Mouse (Mus musculus) testis, adult 2 months (tissue): ENCODE results near the gene Nrros. TPM values are rescaled to one million over a fixed set of nuclear protein-coding genes. Genes with fewer than 3 reads are reported as not detected.
A peak's percentile ranks its signal among the peaks of the same experiment; 100 is the strongest.

ENCODE experiments used
- H3K27ac ChIP-seq: fragments of 200-500 bp; 2 replicates; pipeline ENCODE4 v1.5.1; 2012; ENCODE audit warnings: low read depth, low read length; ENCODE audit not compliant: control insufficient read depth, insufficient read depth
- H3K27me3 ChIP-seq: fragments of 200-500 bp; 2 replicates; pipeline ENCODE4 v1.6.1; 2012; ENCODE audit warnings: mild to moderate bottlenecking, low read length, moderate library complexity; ENCODE audit not compliant: control insufficient read depth, insufficient read depth
- H3K36me3 ChIP-seq: fragments of 200-500 bp; 2 replicates; pipeline ENCODE4 v1.6.1; 2012; ENCODE audit warnings: mild to moderate bottlenecking, low read length; ENCODE audit not compliant: control insufficient read depth, insufficient read depth
- H3K4me1 ChIP-seq: fragments of 200-500 bp; 2 replicates; pipeline ENCODE4 v1.6.1; 2012; ENCODE audit warnings: low read length; ENCODE audit not compliant: control insufficient read depth, insufficient read depth
- H3K4me3 ChIP-seq: fragments of 200-500 bp; 2 replicates; pipeline ENCODE4 v1.5.1; 2012; ENCODE audit warnings: low read depth, mild to moderate bottlenecking, low read length, moderate library complexity, mixed read lengths; ENCODE audit not compliant: control insufficient read depth
- CTCF ChIP-seq: fragments of 200-500 bp; IDR thresholded peaks from 2 replicates; pipeline ENCODE4 v1.5.1; 2012; ENCODE audit warnings: low read depth, mild to moderate bottlenecking, inconsistent platforms, low read length, moderate library complexity; ENCODE audit not compliant: control insufficient read depth, insufficient read depth, insufficient replicate concordance
- POLR2A ChIP-seq: fragments of 200-500 bp; IDR thresholded peaks from 2 replicates; pipeline ENCODE4 v1.6.1; 2012; ENCODE audit warnings: low read depth, mild to moderate bottlenecking, inconsistent platforms, low read length, moderate library complexity; ENCODE audit not compliant: control insufficient read depth
- polyA plus RNA-seq: library from polyadenylated mRNA; depleted of rRNA; stranded (reverse); fragments of >200 nt; gene quantifications from 2 replicates; pipeline ENCODE4 v1.2.3, GENCODE M21; 2012; rRNA removed

The Nrros gene
- 4.1 and 4.5 TPM in 2 replicates for polyA plus RNA-seq

GRCm38 (mm10) chr16:32165281-32165821 lies at the start of gene Nrros:
Gene Nrros, minus strand, starts transcription at chr16:32165594.
- TF ChIP-seq CTCF (no peak), POLR2A (no peak)
- peak within 1 kb of the TSS; percentile 43; the same call in 1 of the 2 replicates for H3K27ac ChIP-seq
- H3K27me3 ChIP-seq = no peaks in the 10 kb centered on the region
- H3K36me3 ChIP-seq = no peaks in the 10 kb centered on the region
- peaks cover 15% of the 10 kb centered on the region for H3K4me1 ChIP-seq
- H3K4me3 ChIP-seq = peak within 1 kb of the TSS; percentile 71

DNA sequence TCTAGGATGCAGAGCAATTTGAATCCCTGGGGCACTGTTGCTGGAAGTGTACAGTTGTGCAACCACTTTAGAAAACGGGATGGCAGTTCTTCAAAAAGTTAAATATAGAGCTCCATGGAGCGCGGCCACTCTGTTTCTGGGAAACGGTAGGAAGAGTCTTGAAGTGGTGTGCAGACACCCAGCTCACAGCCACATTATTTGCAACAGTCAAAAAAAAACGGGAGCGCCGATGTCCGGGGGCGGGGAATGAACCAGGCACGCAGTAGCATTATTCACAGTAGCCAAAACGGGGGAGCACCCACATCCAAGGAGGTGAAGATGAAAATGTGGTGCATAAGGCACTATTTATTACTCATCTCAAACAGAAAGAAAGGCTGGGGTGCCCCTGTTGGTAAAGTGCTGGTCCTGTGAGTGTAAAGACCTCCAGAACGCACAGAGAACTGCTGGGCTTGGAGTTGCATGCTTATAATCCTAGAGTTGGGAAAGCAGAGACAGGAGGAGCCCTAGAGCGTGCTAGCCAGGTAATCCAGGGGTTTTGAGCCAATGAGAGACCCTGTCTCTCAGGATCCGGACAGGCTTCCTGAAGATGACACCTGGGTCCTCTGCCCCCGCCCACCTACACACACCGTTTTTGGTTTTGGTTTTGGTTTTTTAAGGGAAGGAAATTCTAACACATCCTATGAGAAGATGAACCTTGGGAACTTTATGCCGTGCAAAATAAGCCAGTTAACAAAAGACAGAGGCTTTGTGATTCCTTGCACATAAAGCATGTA lies 49.6 kb upstream of the Nrros start:
- H3K27ac ChIP-seq = no peak overlapping the region
- H3K4me3 ChIP-seq = no peak overlapping the region
- no peaks in the 10 kb centered on the region for H3K36me3 ChIP-seq
- H3K4me1 ChIP-seq = no peaks in the 10 kb centered on the region
- H3K27me3 ChIP-seq = no peaks in the 10 kb centered on the region
- TF ChIP-seq CTCF (no peak), POLR2A (no peak)

- H3K4me1 ChIP-seq = no peaks in the 10 kb centered on the region
- H3K36me3 ChIP-seq = no peaks in the 10 kb centered on the region
- H3K27me3 ChIP-seq = no peaks in the 10 kb centered on the region
- TF ChIP-seq CTCF = no peak
- no peak for TF ChIP-seq POLR2A
- no peak overlapping the region for H3K4me3 ChIP-seq
- H3K27ac ChIP-seq = no peak overlapping the region
Observed at GRCm38 (mm10) chr16:32214156-32214555, 48.8 kb upstream of the Nrros start.

GRCm38 (mm10) chr16:32204902-32205301 lies 39.5 kb upstream of the Nrros start:
- H3K4me1 ChIP-seq = peaks cover 5% of the 10 kb centered on the region
- no peaks in the 10 kb centered on the region for H3K36me3 ChIP-seq
- no peaks in the 10 kb centered on the region for H3K27me3 ChIP-seq
- H3K4me3 ChIP-seq = no peak overlapping the region
- no peak overlapping the region for H3K27ac ChIP-seq
- TF ChIP-seq POLR2A = no peak
- peak; percentile 10; the same call in 1 of the 2 replicates for TF ChIP-seq CTCF

DNA sequence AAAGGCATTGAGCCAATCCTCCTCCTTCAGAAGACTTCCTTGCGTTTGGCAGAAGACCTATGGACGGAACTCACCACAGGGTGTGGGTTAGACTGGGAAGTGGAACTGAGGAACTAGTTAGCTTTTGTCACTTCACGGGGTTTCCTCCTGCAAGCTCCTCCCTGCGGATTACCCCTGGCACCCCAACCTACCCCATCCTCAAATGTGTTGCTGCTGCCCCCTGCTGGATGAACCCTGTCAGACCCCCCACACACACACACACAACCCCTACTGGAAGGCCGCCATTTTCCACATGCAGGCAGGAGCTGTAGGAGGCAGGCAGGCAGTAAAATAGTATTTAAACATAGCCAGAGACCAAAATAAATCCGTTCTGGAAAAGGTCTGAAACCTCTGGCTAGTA lies 37.3 kb upstream of the Nrros start:
- Histone ChIP-seq H3K4me3 (peak overlapping the region; percentile 10; the same call in 1 of the 2 replicates), H3K36me3 (no peaks in the 10 kb centered on the region), H3K4me1 (peaks cover 4% of the 10 kb centered on the region), H3K27ac (no peak overlapping the region), H3K27me3 (no peaks in the 10 kb centered on the region)
- peak; percentile 46; the same call in 1 of the 2 replicates for TF ChIP-seq CTCF
- TF ChIP-seq POLR2A = no peak

GRCm38 (mm10) chr16:32201004-32201325 lies 35.6 kb upstream of the Nrros start:
- Histone ChIP-seq H3K4me1 (no peaks in the 10 kb centered on the region), H3K36me3 (no peaks in the 10 kb centered on the region), H3K4me3 (no peak overlapping the region), H3K27me3 (no peaks in the 10 kb centered on the region), H3K27ac (no peak overlapping the region)
- TF ChIP-seq CTCF = no peak
- no peak for TF ChIP-seq POLR2A

DNA sequence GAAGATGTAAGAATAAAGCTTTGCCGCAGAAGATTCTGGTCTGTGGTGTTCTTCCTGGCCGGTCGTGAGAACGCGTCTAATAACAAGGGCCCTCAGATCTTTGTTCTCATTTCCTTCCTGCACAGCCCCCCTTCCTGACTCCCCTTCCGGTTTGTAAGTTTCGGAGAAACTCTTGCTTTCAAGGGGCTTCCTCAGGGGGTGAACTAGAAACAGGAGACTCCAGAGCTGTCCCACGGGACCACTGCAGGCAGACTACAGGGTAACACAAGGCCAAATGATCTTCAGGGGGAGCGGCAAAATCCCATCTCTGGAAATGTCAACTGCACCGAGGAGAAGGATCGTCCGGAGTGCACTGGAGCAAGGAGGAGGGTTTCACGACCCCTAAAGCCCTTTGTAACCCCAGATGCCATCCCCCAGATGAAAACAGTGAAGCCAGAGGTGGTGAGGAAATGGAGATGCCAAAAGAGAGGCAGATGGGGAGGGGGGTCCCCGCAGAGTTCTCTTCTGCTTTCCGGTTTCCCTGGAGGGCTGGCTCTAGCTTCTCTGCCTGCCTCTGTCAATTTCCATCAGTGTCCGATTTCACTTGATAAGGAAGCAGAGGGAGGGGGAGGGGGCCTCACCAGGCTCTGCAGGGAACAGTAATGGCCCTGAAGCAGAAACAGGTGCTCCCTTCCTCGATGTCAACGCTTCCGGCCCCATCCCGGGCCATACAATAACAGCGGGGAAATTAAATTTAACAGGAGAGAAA lies 35.0 kb upstream of the Nrros start:
- Histone ChIP-seq H3K4me3 (no peak overlapping the region; the same call in 1 of the 2 replicates), H3K27ac (no peak overlapping the region), H3K4me1 (no peaks in the 10 kb centered on the region), H3K36me3 (no peaks in the 10 kb centered on the region), H3K27me3 (no peaks in the 10 kb centered on the region)
- TF ChIP-seq CTCF = no peak
- no peak for TF ChIP-seq POLR2A
